Mouse (Mus musculus): ENCODE results near the gene Gna14. TPM values are rescaled to one million over a fixed set of nuclear protein-coding genes. Genes with fewer than 3 reads are reported as not detected.
A peak's percentile ranks its signal among the peaks of the same experiment; 100 is the strongest.

The Gna14 gene
- total and polyA plus RNA-seq, 2 experiments from 2014 or later, result 0.84 to 0.98 TPM

DNA sequence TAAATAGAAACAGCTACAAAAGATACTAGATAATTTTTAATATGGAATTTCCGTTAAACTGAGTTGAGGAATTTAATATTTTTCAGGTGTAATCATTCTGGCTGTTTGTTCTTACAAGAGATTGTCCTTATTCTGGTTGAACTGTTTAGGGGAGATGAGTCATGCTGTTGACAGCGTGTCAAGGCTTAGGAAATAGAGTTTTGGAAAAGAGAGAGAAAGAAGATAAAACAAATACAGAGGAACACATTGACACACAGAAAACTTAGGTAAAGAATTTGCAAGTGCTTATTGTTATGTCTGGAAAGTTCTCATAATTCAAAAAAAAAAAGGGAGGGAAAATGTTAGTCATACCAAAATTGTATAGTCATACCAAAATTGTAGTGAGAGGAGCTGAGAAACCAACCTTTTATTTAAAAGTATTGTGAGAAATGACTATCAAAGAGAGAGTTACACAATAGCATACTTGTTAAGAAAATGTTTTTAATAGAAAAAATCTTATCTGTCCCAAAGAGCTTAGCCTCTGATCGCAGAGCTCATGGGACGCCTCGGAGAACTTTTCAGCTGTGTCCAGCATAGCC lies 17.4 kb upstream of the Gna14 start:
- H3K27me3 ChIP-seq (ENCODE audit: insufficient read depth, low read length), result no peaks in the 10 kb centered on the region
- no peak overlapping the region for H3K9ac ChIP-seq (replicated peaks; ENCODE audit: low read length)
- no peak overlapping the region for H3K27ac ChIP-seq
- no peak overlapping the region for H3K4me3 ChIP-seq (ENCODE audit: low read length)
- DNase-seq (ENCODE audit: low spot score) (no peak), ATAC-seq (no peak)
- no peak for TF ChIP-seq CTCF (IDR thresholded peaks at IDR 0.05; ENCODE audit: low read depth)
- no peaks in the 10 kb centered on the region for H3K36me3 ChIP-seq (ENCODE audit: insufficient read depth, low read length)
- no peaks in the 10 kb centered on the region for H3K9me3 ChIP-seq (ENCODE audit: low read length)
- 96% methylated on average over 5 of the region's 5 CpGs for WGBS
- no peaks in the 10 kb centered on the region for H3K4me1 ChIP-seq (ENCODE audit: insufficient read depth, low read length)
- H3K4me2 ChIP-seq (ENCODE audit: low read depth, low read length), result no peak overlapping the region

DNA sequence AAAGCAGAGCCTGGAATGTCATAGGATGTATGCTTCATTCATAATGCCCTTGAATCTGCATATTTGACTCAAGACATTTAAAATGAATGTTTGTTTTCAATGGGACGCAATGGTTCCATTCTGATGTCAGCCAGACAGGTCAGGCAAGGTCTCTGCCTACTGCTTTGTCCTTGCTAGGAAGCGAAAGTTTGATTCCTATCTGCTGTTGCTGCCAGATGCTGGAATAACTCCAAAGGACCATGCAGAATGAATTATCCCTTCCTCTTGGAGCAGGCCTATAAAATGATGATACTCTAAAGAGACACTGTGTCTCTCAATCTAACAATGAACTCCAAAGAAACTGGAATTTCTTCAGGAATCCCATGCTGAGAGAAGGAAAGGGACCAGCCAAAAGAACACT lies 10.0 kb upstream of the Gna14 start:
- Histone ChIP-seq H3K36me3 (ENCODE audit: insufficient read depth, low read length) (no peaks in the 10 kb centered on the region), H3K27me3 (ENCODE audit: insufficient read depth, low read length) (no peaks in the 10 kb centered on the region), H3K4me2 (ENCODE audit: low read depth, low read length) (no peak overlapping the region), H3K4me3 (ENCODE audit: low read length) (no peak overlapping the region), H3K27ac (no peak overlapping the region), H3K9me3 (ENCODE audit: low read length) (peaks cover 6% of the 10 kb centered on the region), H3K9ac (replicated peaks; ENCODE audit: low read length) (no peak overlapping the region), H3K4me1 (ENCODE audit: insufficient read depth, low read length) (no peaks in the 10 kb centered on the region)
- 55% methylated on average over 2 of the region's 2 CpGs for WGBS
- no peak for TF ChIP-seq CTCF (IDR thresholded peaks at IDR 0.05; ENCODE audit: low read depth)
- peak; percentile 4 for DNase-seq (ENCODE audit: low spot score)
- ATAC-seq, result no peak

DNA sequence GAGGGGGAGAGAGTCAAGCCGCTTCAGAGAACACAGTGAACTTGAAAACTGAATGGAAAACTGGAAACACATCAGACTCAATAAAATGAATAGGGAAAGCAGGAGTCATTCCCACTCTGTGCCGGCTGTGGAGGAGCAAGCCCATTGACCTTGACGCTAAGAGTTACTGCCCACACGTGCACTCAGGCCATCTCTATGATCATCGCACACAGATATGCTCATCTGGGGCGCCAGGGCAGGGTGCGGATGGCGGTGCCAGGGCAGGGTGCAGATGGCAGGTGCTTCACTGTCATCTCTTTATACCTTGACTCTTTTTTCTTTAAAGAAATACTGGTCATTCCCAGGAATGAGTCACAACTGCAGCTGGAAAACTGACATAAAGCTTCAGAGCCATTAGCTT lies 4.2 kb upstream of the Gna14 start:
- 69% methylated on average over 8 of the region's 8 CpGs for WGBS
- H3K9ac ChIP-seq (replicated peaks; ENCODE audit: low read length), result no peak overlapping the region
- H3K4me1 ChIP-seq (ENCODE audit: insufficient read depth, low read length), result peaks cover 8% of the 10 kb centered on the region
- no peak for ATAC-seq
- TF ChIP-seq CTCF (IDR thresholded peaks at IDR 0.05; ENCODE audit: low read depth), result no peak
- no peak overlapping the region for H3K4me3 ChIP-seq (ENCODE audit: low read length)
- H3K9me3 ChIP-seq (ENCODE audit: low read length), result peaks cover 6% of the 10 kb centered on the region
- DNase-seq (ENCODE audit: low spot score), result no peak
- H3K36me3 ChIP-seq (ENCODE audit: insufficient read depth, low read length), result no peaks in the 10 kb centered on the region
- no peak overlapping the region for H3K4me2 ChIP-seq (ENCODE audit: low read depth, low read length)
- H3K27me3 ChIP-seq (ENCODE audit: insufficient read depth, low read length), result no peaks in the 10 kb centered on the region
- H3K27ac ChIP-seq, result no peak overlapping the region

DNA sequence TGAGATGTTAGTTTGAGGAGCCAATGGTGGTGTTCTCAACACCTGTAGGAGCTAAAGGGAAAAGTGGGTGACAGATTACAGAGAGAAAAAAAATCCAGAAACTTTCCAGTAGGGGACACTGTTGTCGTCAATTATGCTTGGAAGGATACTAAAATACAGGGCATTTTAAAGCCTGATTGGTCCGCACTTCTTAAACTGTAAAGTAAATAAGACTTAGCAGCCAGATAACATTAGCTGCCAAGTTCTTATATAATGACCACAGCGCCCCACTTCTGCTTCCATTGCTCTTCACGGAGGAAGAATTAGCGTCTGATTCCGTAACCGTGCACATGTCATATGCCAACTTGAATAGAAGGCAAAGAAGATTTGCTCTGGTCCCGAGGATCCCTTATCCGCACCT lies 683 bp upstream of the Gna14 start:
- no peaks in the 10 kb centered on the region for H3K36me3 ChIP-seq (ENCODE audit: insufficient read depth, low read length)
- H3K27ac ChIP-seq, result no peak overlapping the region
- peak; percentile 51 for DNase-seq (ENCODE audit: low spot score)
- 18% methylated on average over 9 of the region's 9 CpGs for WGBS
- H3K4me3 ChIP-seq (ENCODE audit: low read length), result peak overlapping the region; percentile 36
- H3K4me2 ChIP-seq (ENCODE audit: low read depth, low read length), result peak overlapping the region; percentile 68
- H3K9ac ChIP-seq (replicated peaks; ENCODE audit: low read length), result no peak overlapping the region
- peaks cover 8% of the 10 kb centered on the region for H3K4me1 ChIP-seq (ENCODE audit: insufficient read depth, low read length)
- TF ChIP-seq CTCF (IDR thresholded peaks at IDR 0.05; ENCODE audit: low read depth), result peak; percentile 58
- H3K9me3 ChIP-seq (ENCODE audit: low read length), result no peaks in the 10 kb centered on the region
- 0 out of 2 replicates have a peak, but pooled peaks cover 3% of the 10 kb centered on the region for H3K27me3 ChIP-seq (ENCODE audit: insufficient read depth, low read length)
- 0 out of 2 replicates have a peak, but pooled peaks have one; percentile 6 for ATAC-seq

DNA sequence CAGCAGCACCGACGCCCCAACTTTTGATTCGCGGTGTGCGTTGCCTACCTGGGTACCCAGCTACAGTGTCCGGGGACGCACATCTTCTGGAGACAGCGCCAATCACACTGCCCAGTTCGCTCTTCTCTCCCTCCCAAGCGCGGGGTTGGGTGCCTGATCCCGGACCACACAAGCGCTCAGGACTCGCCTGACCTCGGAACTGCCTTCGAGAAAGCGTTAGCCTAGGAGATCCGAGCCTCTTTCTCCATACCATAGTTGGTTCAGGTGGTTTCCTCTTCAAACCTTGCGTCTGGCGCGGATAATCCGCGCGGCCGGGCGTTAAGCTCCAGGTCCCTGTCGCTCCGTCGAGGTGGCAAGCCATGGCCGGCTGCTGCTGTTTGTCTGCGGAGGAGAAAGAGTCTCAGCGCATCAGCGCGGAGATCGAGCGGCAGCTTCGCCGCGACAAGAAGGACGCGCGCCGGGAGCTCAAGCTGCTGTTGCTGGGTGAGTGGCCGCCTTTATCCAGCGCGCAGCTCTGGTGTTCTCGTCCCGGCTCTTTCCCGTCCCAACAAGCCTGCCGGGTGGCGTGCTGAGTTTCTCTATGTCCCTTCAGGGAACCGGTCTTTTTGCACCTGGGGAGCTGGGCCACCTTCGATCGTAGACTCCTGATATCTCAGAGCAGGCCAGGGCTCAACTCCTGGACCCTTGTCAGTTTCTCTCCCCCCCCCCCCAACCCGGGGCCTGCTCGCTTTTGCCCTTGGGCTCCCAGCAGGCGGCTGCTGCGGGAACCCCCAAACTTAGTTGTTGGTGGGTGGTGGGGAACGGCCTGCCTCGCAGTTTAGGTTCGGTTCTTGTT lies 990 bp downstream of the Gna14 start:
- no peak for TF ChIP-seq CTCF (IDR thresholded peaks at IDR 0.05; ENCODE audit: low read depth)
- H3K36me3 ChIP-seq (ENCODE audit: insufficient read depth, low read length), result no peaks in the 10 kb centered on the region
- 3% methylated on average over 61 of the region's 61 CpGs for WGBS
- H3K4me3 ChIP-seq (ENCODE audit: low read length), result peak overlapping the region; percentile 36
- no peak overlapping the region for H3K9ac ChIP-seq (replicated peaks; ENCODE audit: low read length)
- 0 out of 2 replicates have a peak, but pooled peaks cover 3% of the 10 kb centered on the region for H3K27me3 ChIP-seq (ENCODE audit: insufficient read depth, low read length)
- H3K9me3 ChIP-seq (ENCODE audit: low read length), result no peaks in the 10 kb centered on the region
- no peak overlapping the region for H3K27ac ChIP-seq
- H3K4me2 ChIP-seq (ENCODE audit: low read depth, low read length), result peak overlapping the region; percentile 68
- H3K4me1 ChIP-seq (ENCODE audit: insufficient read depth, low read length), result peaks cover 8% of the 10 kb centered on the region
- DNase-seq (ENCODE audit: low spot score) (peak; percentile 45), ATAC-seq (peak; percentile 27)

DNA sequence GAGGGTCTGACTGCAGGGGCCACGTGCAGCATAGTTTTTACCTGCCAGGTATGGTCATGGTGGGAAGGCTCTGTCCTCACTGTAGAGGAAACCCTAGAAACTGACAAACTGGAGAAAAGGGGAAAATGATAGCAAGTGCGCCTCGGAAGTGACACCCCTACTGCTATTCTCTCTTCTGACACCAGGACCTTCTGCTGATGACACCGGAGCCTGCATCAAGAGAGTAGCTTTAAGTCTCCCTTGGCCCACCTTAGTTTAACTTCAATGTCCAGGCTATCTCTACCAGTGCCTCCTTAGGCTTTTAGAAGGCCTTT lies 1.6 kb downstream of the Gna14 start:
- no peak overlapping the region for H3K4me3 ChIP-seq (ENCODE audit: low read length)
- no peak for DNase-seq (ENCODE audit: low spot score)
- no peak for ATAC-seq
- no peak overlapping the region for H3K27ac ChIP-seq
- 60% methylated on average over 4 of the region's 4 CpGs for WGBS
- TF ChIP-seq CTCF (IDR thresholded peaks at IDR 0.05; ENCODE audit: low read depth), result no peak
- H3K4me1 ChIP-seq (ENCODE audit: insufficient read depth, low read length), result peaks cover 8% of the 10 kb centered on the region
- H3K4me2 ChIP-seq (ENCODE audit: low read depth, low read length), result peak overlapping the region; percentile 68; the same call in 1 of the 2 replicates
- H3K36me3 ChIP-seq (ENCODE audit: insufficient read depth, low read length), result no peaks in the 10 kb centered on the region
- no peak overlapping the region for H3K9ac ChIP-seq (replicated peaks; ENCODE audit: low read length)
- 0 out of 2 replicates have a peak, but pooled peaks cover 3% of the 10 kb centered on the region for H3K27me3 ChIP-seq (ENCODE audit: insufficient read depth, low read length)
- no peaks in the 10 kb centered on the region for H3K9me3 ChIP-seq (ENCODE audit: low read length)

DNA sequence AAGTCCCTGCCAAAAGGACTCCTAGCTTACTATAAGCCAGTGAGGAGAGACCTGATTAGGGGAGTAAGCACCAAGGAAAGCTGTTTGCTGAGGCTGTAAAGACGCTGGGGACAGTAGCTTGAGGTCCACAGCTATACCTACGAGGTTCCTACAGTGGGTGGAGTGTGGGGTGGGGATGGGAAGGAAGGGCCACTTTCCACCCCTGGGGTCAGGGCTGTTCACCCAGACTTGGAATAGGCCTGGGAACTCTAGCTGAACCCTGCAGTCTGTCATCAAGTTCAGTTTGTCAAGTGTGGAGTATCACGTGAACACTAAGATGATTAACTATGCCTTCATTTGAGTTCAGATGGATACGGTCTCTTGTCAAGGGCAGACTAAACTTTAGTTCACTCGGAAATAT lies 2.3 kb downstream of the Gna14 start:
- no peak overlapping the region for H3K4me3 ChIP-seq (ENCODE audit: low read length)
- 77% methylated on average over 5 of the region's 5 CpGs for WGBS
- no peak overlapping the region for H3K4me2 ChIP-seq (ENCODE audit: low read depth, low read length)
- H3K27ac ChIP-seq, result no peak overlapping the region
- DNase-seq (ENCODE audit: low spot score) (no peak), ATAC-seq (no peak)
- H3K27me3 ChIP-seq (ENCODE audit: insufficient read depth, low read length), result 0 out of 2 replicates have a peak, but pooled peaks cover 3% of the 10 kb centered on the region
- no peak for TF ChIP-seq CTCF (IDR thresholded peaks at IDR 0.05; ENCODE audit: low read depth)
- no peaks in the 10 kb centered on the region for H3K9me3 ChIP-seq (ENCODE audit: low read length)
- no peaks in the 10 kb centered on the region for H3K36me3 ChIP-seq (ENCODE audit: insufficient read depth, low read length)
- peaks cover 8% of the 10 kb centered on the region for H3K4me1 ChIP-seq (ENCODE audit: insufficient read depth, low read length)
- no peak overlapping the region for H3K9ac ChIP-seq (replicated peaks; ENCODE audit: low read length)
